ENCODE assay signal across 10 mouse cellular contexts in the genomic region with DNA sequence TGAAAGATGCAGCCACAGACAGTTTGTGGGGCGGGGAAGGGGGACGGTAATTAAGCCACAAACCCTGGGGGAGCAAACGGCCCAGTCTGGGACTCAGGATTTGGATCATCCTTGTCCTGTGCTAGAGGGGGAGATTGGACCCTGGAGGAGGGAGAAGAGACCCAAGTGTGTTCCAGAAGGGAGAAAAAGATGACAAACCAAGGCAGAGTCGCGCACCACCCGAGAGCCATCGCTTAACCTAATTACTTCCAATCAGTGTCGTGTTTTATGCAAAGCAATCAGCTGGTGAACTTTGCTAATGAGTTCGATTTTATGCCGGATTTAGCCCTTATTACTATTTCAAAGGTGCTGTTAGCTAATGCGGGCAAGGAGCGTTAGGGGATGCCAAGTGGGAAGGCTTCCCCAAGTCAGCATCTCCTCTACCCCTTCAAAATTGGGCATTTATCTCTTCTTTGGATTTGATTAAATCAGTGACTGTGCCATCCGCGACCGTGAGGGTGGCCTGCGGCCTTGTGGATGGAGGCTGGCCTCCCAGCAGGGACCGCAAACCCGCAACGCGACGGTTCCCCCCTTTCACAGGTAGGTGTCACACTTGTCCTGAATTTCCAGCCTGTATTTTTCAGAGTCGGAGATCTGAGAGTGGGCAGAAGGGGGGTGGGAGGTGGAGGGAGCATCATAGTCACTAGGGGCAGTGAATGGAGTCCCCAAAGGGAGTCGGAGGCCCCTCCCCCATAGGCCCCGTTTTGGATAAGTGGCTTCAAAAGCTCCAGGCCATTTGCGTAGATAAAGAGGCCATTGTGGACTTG. TPM values are rescaled to one million over a fixed set of nuclear protein-coding genes. Genes with fewer than 3 reads are reported as not detected.
DNase-seq lines count a peak whose midpoint lies in the region; ATAC-seq and TF ChIP-seq lines count a peak whose summit lies in the region.
"Had no signal": no experiment of that assay in that cellular context is flagged by ENCODE, and none has a peak within 500 bp of the region (broad histone marks: within the 10 kb centered on the region; RNA-seq: fewer than 3 reads in every experiment).

No protein-coding gene starts in this region.

- intact Hi-C loops in gastrocnemius, adult 2 months (cut with DNase I), result loop anchor here (10.0 kb wide), 2 partner anchors 243 to 1047 kb away; a partner anchor contains a TSS
- intact Hi-C loops in gastrocnemius, postnatal 14 days (cut with DNase I; ENCODE audit: low total_unique reads), result loop anchor here (5.0 to 10.0 kb wide), 2 partner anchors 251 to 827 kb away; no protein-coding TSS in a partner anchor

- peaks cover 77% of the 10 kb centered on the region for H3K27me3 ChIP-seq in embryonic facial prominence, embryonic 13.5 days
- peaks cover 10% of the 10 kb centered on the region for H3K27me3 ChIP-seq in hindbrain, embryonic 15.5 days
- peaks cover 94% of the 10 kb centered on the region for H3K27me3 ChIP-seq in lung, embryonic 14.5 days (ENCODE audit: insufficient read depth, low read length)
- H3K27me3 ChIP-seq: CH12.LX had no signal

- DNase-seq in gastrocnemius, adult 2 months, result peak; percentile 39
- DNase-seq in gastrocnemius, postnatal 14 days, result no peak
- peak; percentile 80 for DNase-seq in ES-CJ7 (ENCODE audit: low read depth, low spot score)
- DNase-seq in lung, embryonic 14.5 days, result peak; percentile 78
- peak; percentile 80 for DNase-seq in retina, embryonic 14.5 days (ENCODE audit: low spot score)
- no peak for DNase-seq in spleen, adult 18-20 months
- DNase-seq: liver, embryonic 13.5 days had no signal

- peak overlapping the region; percentile 67 for H3K9ac ChIP-seq in embryonic facial prominence, embryonic 13.5 days
- peak overlapping the region; percentile 38 for H3K9ac ChIP-seq in hindbrain, embryonic 15.5 days
- H3K9ac ChIP-seq in lung, embryonic 14.5 days, result peak overlapping the region; percentile 68
- H3K9ac ChIP-seq: liver, embryonic 13.5 days had no signal

- no peak overlapping the region for H3K4me3 ChIP-seq in gastrocnemius, adult 2 months
- peak overlapping the region; percentile 45 for H3K4me3 ChIP-seq in embryonic facial prominence, embryonic 13.5 days
- H3K4me3 ChIP-seq in hindbrain, embryonic 15.5 days, result peak overlapping the region; percentile 29
- peak overlapping the region; percentile 36 for H3K4me3 ChIP-seq in lung, embryonic 14.5 days (ENCODE audit: low read depth, low read length)
- H3K4me3 ChIP-seq: liver, embryonic 13.5 days had no signal

- peaks cover 62% of the 10 kb centered on the region for H3K4me1 ChIP-seq in embryonic facial prominence, embryonic 13.5 days
- H3K4me1 ChIP-seq in hindbrain, embryonic 15.5 days (replicated peaks), result peaks cover 65% of the 10 kb centered on the region
- no peaks in the 10 kb centered on the region for H3K4me1 ChIP-seq in lung, embryonic 14.5 days (ENCODE audit: insufficient read depth)

- no peak for ATAC-seq in embryonic facial prominence, embryonic 13.5 days (ENCODE audit: insufficient number of reproducible peaks, insufficient read depth, low FRiP score, low TSS enrichment, low read depth)
- ATAC-seq in hindbrain, embryonic 15.5 days (ENCODE audit: low FRiP score, low read depth), result peak; percentile 25; the same call in 1 of the 2 replicates
- peak; percentile 3; the same call in 1 of the 2 replicates for ATAC-seq in lung, embryonic 14.5 days (ENCODE audit: insufficient read depth)

- WGBS in embryonic facial prominence, embryonic 13.5 days, result 4% methylated on average over 25 of the region's 25 CpGs
- 4% methylated on average over 25 of the region's 25 CpGs for WGBS in hindbrain, embryonic 15.5 days
- 5% methylated on average over 25 of the region's 25 CpGs for WGBS in lung, embryonic 14.5 days

- peaks cover 10% of the 10 kb centered on the region for H3K36me3 ChIP-seq in embryonic facial prominence, embryonic 13.5 days
- H3K36me3 ChIP-seq in hindbrain, embryonic 15.5 days, result no peaks in the 10 kb centered on the region
- peaks cover 12% of the 10 kb centered on the region; the same call in 1 of the 2 replicates for H3K36me3 ChIP-seq in lung, embryonic 14.5 days (ENCODE audit: insufficient read depth)
- H3K36me3 ChIP-seq: liver, embryonic 13.5 days had no signal

- H3K4me2 ChIP-seq in embryonic facial prominence, embryonic 13.5 days, result peak overlapping the region; percentile 69
- peak overlapping the region; percentile 50 for H3K4me2 ChIP-seq in hindbrain, embryonic 15.5 days
- peak overlapping the region; percentile 55 for H3K4me2 ChIP-seq in lung, embryonic 14.5 days
- H3K4me2 ChIP-seq: liver, embryonic 13.5 days had no signal

- peak; percentile 44 for TF ChIP-seq CTCF in gastrocnemius, adult 2 months (IDR thresholded peaks at IDR 0.05)
- peak; percentile 60 for TF ChIP-seq CTCF in lung, embryonic 14.5 days (IDR thresholded peaks at IDR 0.05; ENCODE audit: low read depth)

- no peaks in the 10 kb centered on the region for H3K9me3 ChIP-seq in embryonic facial prominence, embryonic 13.5 days
- H3K9me3 ChIP-seq in hindbrain, embryonic 15.5 days, result no peaks in the 10 kb centered on the region
- no peaks in the 10 kb centered on the region for H3K9me3 ChIP-seq in lung, embryonic 14.5 days (ENCODE audit: low read depth, low read length)
- H3K9me3 ChIP-seq: liver, embryonic 13.5 days had no signal

- no peak overlapping the region for H3K27ac ChIP-seq in gastrocnemius, adult 2 months
- H3K27ac ChIP-seq in embryonic facial prominence, embryonic 13.5 days, result peak overlapping the region; percentile 69; the same call in 1 of the 2 replicates
- H3K27ac ChIP-seq in hindbrain, embryonic 15.5 days (replicated peaks), result peak overlapping the region; percentile 59
- H3K27ac ChIP-seq in lung, embryonic 14.5 days (ENCODE audit: low read depth), result peak overlapping the region; percentile 85
- H3K27ac ChIP-seq: liver, embryonic 13.5 days had no signal

RNA-seq across cellular contexts. Expression of a gene that starts 4.3 kb away (rescaled TPM):
- total RNA-seq in gastrocnemius, adult 2 months (2021), result not detected
- not detected for total RNA-seq in gastrocnemius, postnatal 14 days (2021)
- polyA plus RNA-seq in embryonic facial prominence, embryonic 13.5 days (2015; fragmentation: Nextera tagmentation; extraction: Ambion mirVana), result 21.2 and 27.2 TPM in 2 replicates
- 16.0 and 24.2 TPM in 2 replicates for polyA plus RNA-seq in hindbrain, embryonic 15.5 days (2015; fragmentation: Nextera tagmentation; extraction: Ambion mirVana)
- polyA plus RNA-seq in lung, embryonic 14.5 days (2014; fragmentation: Nextera tagmentation; extraction: Ambion mirVana), result 18.5 and 22.4 TPM in 2 replicates
- total RNA-seq: CH12.LX had no signal

Comparison
In these comparisons a context has a peak if more than half of its experiments do, and no peak if none do; other contexts are left out.
1. DNase-seq: peak in gastrocnemius, adult 2 months (single experiment), ES-CJ7 (single experiment), lung, embryonic 14.5 days (single experiment) and retina, embryonic 14.5 days (single experiment); none in gastrocnemius, postnatal 14 days (single experiment) and spleen, adult 18-20 months (0 of 2).
2. Peak in every context shown above with its lines, with median percentiles within 50 percentile points of each other: H3K4me2 ChIP-seq and H3K9ac ChIP-seq.